Mouse (Mus musculus): ENCODE data around the gene Pkn1. TPM values are rescaled to one million over a fixed set of nuclear protein-coding genes. Genes with fewer than 3 reads are reported as not detected.

The Pkn1 gene
- total RNA-seq, 2 experiments from 2014 or later = 53.6 TPM

GRCm38 (mm10) chr8:83724697-83725482, 25.9 kb upstream of the Pkn1 start:
- peak; percentile 73 to 84 for DNase-seq (ENCODE audit: low spot score in 2 of 2)

- DNase-seq (ENCODE audit: low spot score in 2 of 2) = no peak
Observed at GRCm38 (mm10) chr8:83723447-83724083, 24.6 kb upstream of the Pkn1 start.

GRCm38 (mm10) chr8:83722631-83723030, 23.7 kb upstream of the Pkn1 start:
- no peak for DNase-seq (ENCODE audit: low spot score in 2 of 2)

- no peak for DNase-seq (ENCODE audit: low spot score in 2 of 2)
Observed at GRCm38 (mm10) chr8:83721405-83722025, 22.5 kb upstream of the Pkn1 start.

GRCm38 (mm10) chr8:83719693-83720092, 20.7 kb upstream of the Pkn1 start:
- DNase-seq (ENCODE audit: low spot score in 2 of 2) = no peak

GRCm38 (mm10) chr8:83719048-83719447, 20.1 kb upstream of the Pkn1 start:
- DNase-seq (ENCODE audit: low spot score in 2 of 2) = no peak

GRCm38 (mm10) chr8:83716563-83716962, 17.6 kb upstream of the Pkn1 start:
- no peak for DNase-seq (ENCODE audit: low spot score in 2 of 2)

GRCm38 (mm10) chr8:83715771-83716170, 16.8 kb upstream of the Pkn1 start:
- DNase-seq (ENCODE audit: low spot score in 2 of 2) = no peak

- DNase-seq (ENCODE audit: low spot score in 2 of 2) = peak; percentile 98
Observed at GRCm38 (mm10) chr8:83715031-83715690, 16.2 kb upstream of the Pkn1 start, which contains the start of gene Ddx39. Gene Ddx39, plus strand, starts transcription at chr8:83715177.

- DNase-seq (ENCODE audit: low spot score in 2 of 2) = no peak
Observed at GRCm38 (mm10) chr8:83714676-83715030, 15.7 kb upstream of the Pkn1 start.

GRCm38 (mm10) chr8:83707554-83707953, 8.6 kb upstream of the Pkn1 start:
- no peak for DNase-seq (ENCODE audit: low spot score in 2 of 2)

- no peak for DNase-seq (ENCODE audit: low spot score in 2 of 2)
Observed at GRCm38 (mm10) chr8:83706411-83706810, 7.4 kb upstream of the Pkn1 start.

- no peak for DNase-seq (ENCODE audit: low spot score in 2 of 2)
Observed at GRCm38 (mm10) chr8:83703426-83703825, 4.4 kb upstream of the Pkn1 start.

- DNase-seq (ENCODE audit: low spot score in 2 of 2) = no peak
Observed at GRCm38 (mm10) chr8:83700423-83701085, 1.6 kb upstream of the Pkn1 start.

GRCm38 (mm10) chr8:83699566-83699965, 587 bp upstream of the Pkn1 start:
- DNase-seq (ENCODE audit: low spot score in 2 of 2) = no peak

GRCm38 (mm10) chr8:83698291-83698660, 703 bp downstream of the Pkn1 start:
- peak in 1 of 2 experiments; percentile 31 for DNase-seq (ENCODE audit: low spot score in 2 of 2)

- no peak for DNase-seq (ENCODE audit: low spot score in 2 of 2)
Observed at GRCm38 (mm10) chr8:83697374-83698220, 1.4 kb downstream of the Pkn1 start.

- DNase-seq (ENCODE audit: low spot score in 2 of 2) = no peak
Observed at GRCm38 (mm10) chr8:83695351-83696106, 3.5 kb downstream of the Pkn1 start.

- DNase-seq (ENCODE audit: low spot score in 2 of 2) = no peak
Observed at GRCm38 (mm10) chr8:83694369-83695160, 4.4 kb downstream of the Pkn1 start.

Measured in layer of hippocampus, postnatal 14 days (tissue).